Mouse (Mus musculus): ENCODE results near the gene Ptma. TPM values are rescaled to one million over a fixed set of nuclear protein-coding genes. Genes with fewer than 3 reads are reported as not detected.

Ptma gene
- polyA plus RNA-seq, 1 experiment from 2014 or later, result 2,088 TPM

DNA sequence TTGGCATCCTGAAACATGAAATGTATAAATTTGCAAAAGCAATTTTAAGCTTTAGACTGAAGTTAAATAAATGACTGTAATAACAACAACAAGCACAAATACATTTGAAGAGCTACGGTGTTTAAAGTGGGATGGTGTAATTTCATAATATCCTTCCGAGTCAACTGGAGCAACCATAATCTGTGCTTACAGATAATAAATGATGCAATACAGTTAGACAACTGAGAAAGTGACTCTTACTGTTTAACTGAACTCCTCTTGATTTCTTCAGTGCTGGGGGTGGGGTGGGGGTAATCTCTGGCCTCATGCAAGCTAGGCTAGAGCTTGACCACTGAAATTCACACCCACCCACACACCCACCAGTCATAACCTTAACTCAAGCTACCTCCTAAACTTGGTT lies 44.9 kb downstream of the Ptma start:
- no peaks in the 10 kb centered on the region for H3K27me3 ChIP-seq
- H3K27ac ChIP-seq, result no peak overlapping the region
- no peak overlapping the region for H3K9ac ChIP-seq
- H3K4me1 ChIP-seq, result no peaks in the 10 kb centered on the region
- 91% methylated on average over 2 of the region's 2 CpGs for WGBS
- H3K4me3 ChIP-seq, result no peak overlapping the region
- H3K4me2 ChIP-seq, result no peak overlapping the region
- H3K36me3 ChIP-seq, result 0 out of 2 replicates have a peak, but pooled peaks cover 4% of the 10 kb centered on the region
- no peaks in the 10 kb centered on the region for H3K9me3 ChIP-seq
- ATAC-seq (ENCODE audit: insufficient number of reproducible peaks, low FRiP score, low TSS enrichment, low read depth), result no peak

DNA sequence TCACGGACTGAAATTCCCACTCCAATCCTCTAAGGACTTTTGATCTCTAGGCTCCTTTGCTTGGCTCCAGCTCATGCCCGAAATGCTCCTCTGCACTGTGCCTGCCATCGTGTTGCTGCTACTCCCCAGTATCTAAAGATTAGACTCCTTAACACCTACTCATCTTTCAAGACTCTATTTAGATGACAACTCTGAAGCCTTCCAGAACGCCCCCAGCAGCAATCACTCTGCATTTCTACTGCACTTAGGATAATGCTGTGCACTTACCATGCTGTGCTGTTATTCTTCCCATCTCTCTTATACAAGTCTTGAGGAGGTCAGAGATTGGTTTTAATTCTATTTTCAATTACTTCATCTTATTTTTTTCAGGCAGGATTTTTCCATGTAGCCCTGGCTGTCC lies 45.4 kb downstream of the Ptma start:
- H3K4me1 ChIP-seq, result no peaks in the 10 kb centered on the region
- WGBS, result 77% methylated on average over 4 of the region's 4 CpGs

More for the DNA sequence above, 45.4 kb downstream of the Ptma start:
- no peak overlapping the region for H3K4me2 ChIP-seq
- H3K9ac ChIP-seq, result no peak overlapping the region
- H3K4me3 ChIP-seq, result no peak overlapping the region
- 0 out of 2 replicates have a peak, but pooled peaks cover 4% of the 10 kb centered on the region for H3K36me3 ChIP-seq
- no peak for ATAC-seq (ENCODE audit: insufficient number of reproducible peaks, low FRiP score, low TSS enrichment, low read depth)
- no peaks in the 10 kb centered on the region for H3K27me3 ChIP-seq
- no peaks in the 10 kb centered on the region for H3K9me3 ChIP-seq
- no peak overlapping the region for H3K27ac ChIP-seq

Other genes starting within 250 kb of the Ptma start
- 5.0 and 6.2 TPM in 2 replicates for gene B3gnt7, start 223.9 kb upstream of the Ptma start, polyA plus RNA-seq (2015; fragmentation: Nextera tagmentation; extraction: Ambion mirVana)
- 356 and 369 TPM in 2 replicates for gene Ncl, start 167.3 kb upstream of the Ptma start, polyA plus RNA-seq (2015; fragmentation: Nextera tagmentation; extraction: Ambion mirVana)
- gene Nmur1, start 100.5 kb upstream of the Ptma start, polyA plus RNA-seq (2015; fragmentation: Nextera tagmentation; extraction: Ambion mirVana), result not detected in 2 replicates
- gene Tex44, start 100.4 kb upstream of the Ptma start, polyA plus RNA-seq (2015; fragmentation: Nextera tagmentation; extraction: Ambion mirVana), result not detected in 2 replicates
- 65.5 and 66.5 TPM in 2 replicates for gene Pde6d, start 55.9 kb downstream of the Ptma start, polyA plus RNA-seq (2015; fragmentation: Nextera tagmentation; extraction: Ambion mirVana)
- 36.0 and 36.6 TPM in 2 replicates for gene Cops7b, start 56.2 kb downstream of the Ptma start, polyA plus RNA-seq (2015; fragmentation: Nextera tagmentation; extraction: Ambion mirVana)
- gene Nppc, start 143.8 kb downstream of the Ptma start, polyA plus RNA-seq (2015; fragmentation: Nextera tagmentation; extraction: Ambion mirVana), result 8.6 and 9.5 TPM in 2 replicates
- 24.9 and 25.0 TPM in 2 replicates for gene Dis3l2, start 177.1 kb downstream of the Ptma start, polyA plus RNA-seq (2015; fragmentation: Nextera tagmentation; extraction: Ambion mirVana)